In the genomic region with DNA sequence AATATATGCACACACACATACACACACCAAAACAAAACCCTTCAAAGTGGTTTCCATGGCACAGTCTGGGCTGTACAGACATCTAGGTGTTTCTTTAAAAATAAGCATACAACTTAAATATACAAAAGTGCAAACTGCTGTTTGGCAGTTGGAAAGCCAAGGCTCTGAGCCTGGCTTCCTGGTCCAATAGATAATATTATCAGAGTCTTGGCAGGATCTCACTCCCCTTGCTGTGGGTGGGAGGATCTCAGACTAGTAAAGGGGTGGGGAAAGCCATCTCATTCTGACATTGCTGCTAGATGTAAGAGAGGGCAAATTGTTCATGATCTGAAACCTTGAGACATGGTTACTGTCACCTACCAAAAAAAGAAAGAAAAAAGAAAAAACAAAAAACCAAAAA, we compare ENCODE assay signal across 23 mouse cellular contexts. TPM values are rescaled to one million over a fixed set of nuclear protein-coding genes. Genes with fewer than 3 reads are reported as not detected.
A peak's percentile ranks its signal among the peaks of the same experiment; 100 is the strongest.
DNase-seq lines count a peak whose midpoint lies in the region; ATAC-seq and TF ChIP-seq lines count a peak whose summit lies in the region.
"Had no signal": no experiment of that assay in that cellular context is flagged by ENCODE, and none has a peak within 500 bp of the region (broad histone marks: within the 10 kb centered on the region; RNA-seq: fewer than 3 reads in every experiment).

No protein-coding gene starts in this region.

- no peak for DNase-seq in thymus, postnatal 10 days (ENCODE audit: low spot score in 2 of 2)
- DNase-seq: cerebellum, postnatal 14 days; gastrocnemius, postnatal 10 days; kidney, adult 8-10 months; lung, postnatal 10 days; thymus, postnatal 14 days had no signal

- H3K27me3 ChIP-seq in intestine, embryonic 15.5 days (replicated peaks): no peaks in the 10 kb centered on the region
- H3K27me3 ChIP-seq in intestine, postnatal 0 days (replicated peaks; ENCODE audit: control insufficient read depth, insufficient read depth, low read length): no peaks in the 10 kb centered on the region
- no peaks in the 10 kb centered on the region for H3K27me3 ChIP-seq in forebrain, embryonic 15.5 days
- H3K27me3 ChIP-seq: embryonic facial prominence, embryonic 13.5 days; midbrain, embryonic 15.5 days; neural tube, embryonic 13.5 days; Patski had no signal

- no peak overlapping the region for H3K27ac ChIP-seq in intestine, embryonic 15.5 days
- no peak overlapping the region for H3K27ac ChIP-seq in intestine, postnatal 0 days (ENCODE audit: low read depth, low read length)
- peak overlapping the region; percentile 78; the same call in 1 of the 2 replicates for H3K27ac ChIP-seq in bone marrow, adult 2 months (ENCODE audit: control insufficient read depth, insufficient read depth, low read depth, low read length, poor library complexity)
- H3K27ac ChIP-seq in forebrain, embryonic 15.5 days (replicated peaks): no peak overlapping the region
- H3K27ac ChIP-seq: embryonic facial prominence, embryonic 13.5 days; hindbrain, embryonic 10.5 days; midbrain, embryonic 15.5 days; neural tube, embryonic 13.5 days had no signal

- H3K4me1 ChIP-seq in intestine, embryonic 15.5 days (replicated peaks): no peaks in the 10 kb centered on the region
- H3K4me1 ChIP-seq in intestine, postnatal 0 days (replicated peaks; ENCODE audit: control insufficient read depth, insufficient read depth, low read length): no peaks in the 10 kb centered on the region
- no peaks in the 10 kb centered on the region; the same call in 1 of the 2 replicates for H3K4me1 ChIP-seq in bone marrow, adult 2 months (ENCODE audit: control insufficient read depth, insufficient read depth, low read length)
- no peaks in the 10 kb centered on the region for H3K4me1 ChIP-seq in forebrain, embryonic 15.5 days
- H3K4me1 ChIP-seq: embryonic facial prominence, embryonic 13.5 days; hindbrain, embryonic 10.5 days; midbrain, embryonic 15.5 days; neural tube, embryonic 13.5 days had no signal

- no peak overlapping the region for H3K4me3 ChIP-seq in intestine, embryonic 15.5 days (replicated peaks)
- no peak overlapping the region for H3K4me3 ChIP-seq in intestine, postnatal 0 days (ENCODE audit: low read depth, low read length)
- H3K4me3 ChIP-seq in bone marrow, adult 2 months (replicated peaks; ENCODE audit: control insufficient read depth, low read depth, low read length): no peak overlapping the region
- no peak overlapping the region for H3K4me3 ChIP-seq in forebrain, embryonic 15.5 days
- H3K4me3 ChIP-seq: embryonic facial prominence, embryonic 13.5 days; hindbrain, embryonic 10.5 days; midbrain, embryonic 15.5 days; neural tube, embryonic 13.5 days had no signal

- no peak overlapping the region for H3K4me2 ChIP-seq in intestine, embryonic 15.5 days (replicated peaks)
- H3K4me2 ChIP-seq in intestine, postnatal 0 days (replicated peaks; ENCODE audit: low read depth): no peak overlapping the region
- no peak overlapping the region for H3K4me2 ChIP-seq in forebrain, embryonic 15.5 days (replicated peaks)
- H3K4me2 ChIP-seq: embryonic facial prominence, embryonic 13.5 days; midbrain, embryonic 15.5 days; neural tube, embryonic 13.5 days had no signal

- no peak for TF ChIP-seq CTCF in intestine, postnatal 0 days (IDR thresholded peaks at IDR 0.05; ENCODE audit: low read depth)
- TF ChIP-seq CTCF in bone marrow, adult 2 months (IDR thresholded peaks at IDR 0.05; ENCODE audit: control insufficient read depth, insufficient read depth, low read length): no peak

- peak; percentile 66; the same call in 1 of the 2 replicates for ATAC-seq in intestine, embryonic 15.5 days
- no peak for ATAC-seq in intestine, postnatal 0 days
- peak; percentile 53 to 77; a peak in 3 of 4 replicates for ATAC-seq in hematopoietic stem cell, adult 5-6 weeks (replicated peaks in 1 of 2; ENCODE audit: insufficient read depth in 1 of 2, low FRiP score in 2 of 2, low TSS enrichment in 1 of 2, low read depth in 1 of 2, poor library complexity in 2 of 2, severe bottlenecking in 2 of 2)
- peak; percentile 88 for ATAC-seq in megakaryocyte progenitor cell, adult 5-6 weeks (replicated peaks; ENCODE audit: poor library complexity)
- ATAC-seq in inflammation-experienced regulatory T-cells, adult 6 months: no peak
- no peak for ATAC-seq in forebrain, embryonic 15.5 days (replicated peaks)
- ATAC-seq: forebrain, embryonic 16.5 days; midbrain, embryonic 15.5 days; Patski had no signal

- H3K36me3 ChIP-seq in intestine, embryonic 15.5 days: no peaks in the 10 kb centered on the region
- H3K36me3 ChIP-seq in intestine, postnatal 0 days (ENCODE audit: control insufficient read depth, insufficient read depth): no peaks in the 10 kb centered on the region
- H3K36me3 ChIP-seq in forebrain, embryonic 15.5 days: no peaks in the 10 kb centered on the region
- H3K36me3 ChIP-seq: embryonic facial prominence, embryonic 13.5 days; hindbrain, embryonic 10.5 days; midbrain, embryonic 15.5 days; neural tube, embryonic 13.5 days had no signal

- TF ChIP-seq POLR2A in bone marrow, adult 2 months (IDR thresholded peaks at IDR 0.05; ENCODE audit: borderline replicate concordance, control insufficient read depth, low read depth, low read length): no peak

- H3K9ac ChIP-seq in intestine, embryonic 15.5 days: no peak overlapping the region
- no peak overlapping the region for H3K9ac ChIP-seq in intestine, postnatal 0 days (ENCODE audit: low read depth, low read length)
- H3K9ac ChIP-seq in forebrain, embryonic 15.5 days (replicated peaks): no peak overlapping the region
- H3K9ac ChIP-seq: embryonic facial prominence, embryonic 13.5 days; midbrain, embryonic 15.5 days; neural tube, embryonic 13.5 days had no signal

- no peaks in the 10 kb centered on the region for H3K9me3 ChIP-seq in intestine, embryonic 15.5 days
- no peaks in the 10 kb centered on the region for H3K9me3 ChIP-seq in intestine, postnatal 0 days (ENCODE audit: control insufficient read depth)
- no peaks in the 10 kb centered on the region for H3K9me3 ChIP-seq in forebrain, embryonic 15.5 days
- H3K9me3 ChIP-seq: embryonic facial prominence, embryonic 13.5 days; hindbrain, embryonic 10.5 days; midbrain, embryonic 15.5 days; neural tube, embryonic 13.5 days had no signal

RNA-seq across cellular contexts. Expression of a gene that starts 15.4 kb away (rescaled TPM):
- polyA plus RNA-seq in intestine, embryonic 15.5 days (2015; fragmentation: Nextera tagmentation; extraction: Ambion mirVana): not detected in 2 replicates
- not detected in 2 replicates for polyA plus RNA-seq in intestine, postnatal 0 days (2015; fragmentation: Nextera tagmentation; extraction: Ambion mirVana)
- not detected in 2 replicates for polyA plus RNA-seq in bone marrow, adult 2 months (2011; ENCODE audit: insufficient read depth, insufficient read length, low replicate concordance, missing spikeins)
- total RNA-seq in hematopoietic stem cell, adult 5-6 weeks (2017): not detected in 2 replicates
- not detected in 2 replicates for total RNA-seq in megakaryocyte progenitor cell, adult 5-6 weeks (2015)
- total RNA-seq in megakaryocyte progenitor cell, adult 5-6 weeks (2017): not detected in 2 replicates
- not detected for polyA plus RNA-seq in inflammation-experienced regulatory T-cells, adult 6 months (2017; shearing (Covaris generic))
- polyA plus RNA-seq in forebrain, embryonic 15.5 days (2015; fragmentation: Nextera tagmentation; extraction: Ambion mirVana): not detected in 2 replicates
- total RNA-seq: gastrocnemius, postnatal 10 days; layer of hippocampus, adult 8-10 months; left cerebral cortex, postnatal 25 days had no signal
- polyA plus RNA-seq: brain, embryonic 14.5 days; embryonic facial prominence, embryonic 13.5 days; forebrain, embryonic 16.5 days; hindbrain, embryonic 10.5 days; midbrain, embryonic 15.5 days; neural tube, embryonic 13.5 days; Patski; spleen, adult 2 months had no signal

RNA-seq across cellular contexts. Expression of a gene that starts 17.7 kb away (rescaled TPM):
- 165 and 266 TPM in 2 replicates for polyA plus RNA-seq in intestine, embryonic 15.5 days (2015; fragmentation: Nextera tagmentation; extraction: Ambion mirVana)
- polyA plus RNA-seq in intestine, postnatal 0 days (2015; fragmentation: Nextera tagmentation; extraction: Ambion mirVana): 0.52 TPM in 1 of 2 replicates, not detected in the other
- 1.6 TPM in 1 of 2 replicates, not detected in the other for polyA plus RNA-seq in bone marrow, adult 2 months (2011; ENCODE audit: insufficient read depth, insufficient read length, low replicate concordance, missing spikeins)
- total RNA-seq in hematopoietic stem cell, adult 5-6 weeks (2017): not detected in 2 replicates
- not detected in 2 replicates for total RNA-seq in megakaryocyte progenitor cell, adult 5-6 weeks (2015)
- total RNA-seq in megakaryocyte progenitor cell, adult 5-6 weeks (2017): not detected in 2 replicates
- polyA plus RNA-seq in inflammation-experienced regulatory T-cells, adult 6 months (2017; shearing (Covaris generic)): not detected
- polyA plus RNA-seq in forebrain, embryonic 15.5 days (2015; fragmentation: Nextera tagmentation; extraction: Ambion mirVana): 114 and 201 TPM in 2 replicates
- total RNA-seq: gastrocnemius, postnatal 10 days; layer of hippocampus, adult 8-10 months; left cerebral cortex, postnatal 25 days had no signal
- polyA plus RNA-seq: Patski had no signal

RNA-seq across cellular contexts. Expression of a gene that starts 23.6 kb away (rescaled TPM):
- not detected in 2 replicates for polyA plus RNA-seq in intestine, embryonic 15.5 days (2015; fragmentation: Nextera tagmentation; extraction: Ambion mirVana)
- not detected in 2 replicates for polyA plus RNA-seq in intestine, postnatal 0 days (2015; fragmentation: Nextera tagmentation; extraction: Ambion mirVana)
- polyA plus RNA-seq in bone marrow, adult 2 months (2011; ENCODE audit: insufficient read depth, insufficient read length, low replicate concordance, missing spikeins): not detected in 2 replicates
- not detected in 2 replicates for total RNA-seq in hematopoietic stem cell, adult 5-6 weeks (2017)
- total RNA-seq in megakaryocyte progenitor cell, adult 5-6 weeks (2015): not detected in 2 replicates
- not detected in 2 replicates for total RNA-seq in megakaryocyte progenitor cell, adult 5-6 weeks (2017)
- polyA plus RNA-seq in inflammation-experienced regulatory T-cells, adult 6 months (2017; shearing (Covaris generic)): not detected
- polyA plus RNA-seq in forebrain, embryonic 15.5 days (2015; fragmentation: Nextera tagmentation; extraction: Ambion mirVana): not detected in 2 replicates
- total RNA-seq: gastrocnemius, postnatal 10 days; layer of hippocampus, adult 8-10 months; left cerebral cortex, postnatal 25 days had no signal
- polyA plus RNA-seq: brain, embryonic 14.5 days; embryonic facial prominence, embryonic 13.5 days; forebrain, embryonic 16.5 days; hindbrain, embryonic 10.5 days; midbrain, embryonic 15.5 days; neural tube, embryonic 13.5 days; Patski; spleen, adult 2 months had no signal

RNA-seq across cellular contexts. Expression of a gene that starts 27.7 kb away (rescaled TPM):
- polyA plus RNA-seq in intestine, embryonic 15.5 days (2015; fragmentation: Nextera tagmentation; extraction: Ambion mirVana): 2.0 and 2.2 TPM in 2 replicates
- polyA plus RNA-seq in intestine, postnatal 0 days (2015; fragmentation: Nextera tagmentation; extraction: Ambion mirVana): not detected in 2 replicates
- polyA plus RNA-seq in bone marrow, adult 2 months (2011; ENCODE audit: insufficient read depth, insufficient read length, low replicate concordance, missing spikeins): 1.6 TPM in 1 of 2 replicates, not detected in the other
- total RNA-seq in hematopoietic stem cell, adult 5-6 weeks (2017): not detected in 2 replicates
- not detected in 2 replicates for total RNA-seq in megakaryocyte progenitor cell, adult 5-6 weeks (2015)
- not detected in 2 replicates for total RNA-seq in megakaryocyte progenitor cell, adult 5-6 weeks (2017)
- not detected for polyA plus RNA-seq in inflammation-experienced regulatory T-cells, adult 6 months (2017; shearing (Covaris generic))
- polyA plus RNA-seq in forebrain, embryonic 15.5 days (2015; fragmentation: Nextera tagmentation; extraction: Ambion mirVana): 1.1 and 2.1 TPM in 2 replicates
- total RNA-seq: gastrocnemius, postnatal 10 days; layer of hippocampus, adult 8-10 months; left cerebral cortex, postnatal 25 days had no signal
- polyA plus RNA-seq: forebrain, embryonic 16.5 days; Patski had no signal

RNA-seq across cellular contexts. Expression of a gene that starts 30.3 kb away (rescaled TPM):
- not detected in 2 replicates for polyA plus RNA-seq in intestine, embryonic 15.5 days (2015; fragmentation: Nextera tagmentation; extraction: Ambion mirVana)
- polyA plus RNA-seq in intestine, postnatal 0 days (2015; fragmentation: Nextera tagmentation; extraction: Ambion mirVana): not detected in 2 replicates
- polyA plus RNA-seq in bone marrow, adult 2 months (2011; ENCODE audit: insufficient read depth, insufficient read length, low replicate concordance, missing spikeins): not detected in 2 replicates
- total RNA-seq in hematopoietic stem cell, adult 5-6 weeks (2017): not detected in 2 replicates
- total RNA-seq in megakaryocyte progenitor cell, adult 5-6 weeks (2015): not detected in 2 replicates
- total RNA-seq in megakaryocyte progenitor cell, adult 5-6 weeks (2017): not detected in 2 replicates
- not detected for polyA plus RNA-seq in inflammation-experienced regulatory T-cells, adult 6 months (2017; shearing (Covaris generic))
- not detected in 2 replicates for polyA plus RNA-seq in forebrain, embryonic 15.5 days (2015; fragmentation: Nextera tagmentation; extraction: Ambion mirVana)
- total RNA-seq: gastrocnemius, postnatal 10 days; layer of hippocampus, adult 8-10 months; left cerebral cortex, postnatal 25 days had no signal
- polyA plus RNA-seq: brain, embryonic 14.5 days; embryonic facial prominence, embryonic 13.5 days; forebrain, embryonic 16.5 days; hindbrain, embryonic 10.5 days; midbrain, embryonic 15.5 days; neural tube, embryonic 13.5 days; Patski; spleen, adult 2 months had no signal

Comparison
In these comparisons a context has a peak if more than half of its experiments do, and no peak if none do; other contexts are left out.
1. ATAC-seq: peak in intestine, embryonic 15.5 days (single experiment), hematopoietic stem cell, adult 5-6 weeks (2 of 2) and megakaryocyte progenitor cell, adult 5-6 weeks (single experiment); none in intestine, postnatal 0 days (single experiment), inflammation-experienced regulatory T-cells, adult 6 months (single experiment) and forebrain, embryonic 15.5 days (single experiment).
2. RNA of a gene that starts 17.7 kb away (polyA plus RNA-seq): 165 to 266 TPM in intestine, embryonic 15.5 days and 114 to 201 TPM in forebrain, embryonic 15.5 days; 1.6 TPM in bone marrow, adult 2 months, 0.52 TPM in intestine, postnatal 0 days and not detected in inflammation-experienced regulatory T-cells, adult 6 months; every median in the first group is over 10 times any median in the second.